Mouse (Mus musculus): Measurements from ENCODE around the gene Atp2c1. TPM values are rescaled to one million over a fixed set of nuclear protein-coding genes. Genes with fewer than 3 reads are reported as not detected.
A peak's percentile ranks its signal among the peaks of the same experiment; 100 is the strongest.

The Atp2c1 gene
- polyA plus RNA-seq, 1 experiment: 74.5 TPM

DNA sequence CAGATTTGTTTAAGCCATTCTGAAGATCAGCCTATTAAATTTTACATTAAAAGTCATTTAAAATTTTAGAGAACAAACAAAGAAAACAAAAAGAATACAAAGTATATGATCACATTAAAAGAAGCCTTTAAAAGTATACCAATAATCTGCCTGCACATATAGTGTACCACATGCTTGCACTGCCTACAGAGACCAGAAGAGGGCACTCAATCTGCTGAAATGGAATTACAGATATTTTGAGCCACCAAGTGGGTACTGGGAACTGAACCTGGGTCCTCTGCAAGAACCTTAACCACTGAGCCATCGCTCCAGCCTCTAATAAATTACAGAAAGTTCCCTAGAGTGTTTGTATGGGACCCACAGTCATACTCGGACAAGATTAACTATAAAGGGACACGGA, 59.3 kb downstream of the Atp2c1 start:
- 96% methylated on average over 3 of the region's 3 CpGs for WGBS
- TF ChIP-seq CTCF (IDR thresholded peaks at IDR 0.05; ENCODE audit: insufficient read depth, low read length): no peak
- TF ChIP-seq POLR2A (IDR thresholded peaks at IDR 0.05; ENCODE audit: borderline replicate concordance, extremely low read depth, low read depth, low read length): no peak
- Histone ChIP-seq H3K4me3 (replicated peaks; ENCODE audit: extremely low read depth, low read depth, low read length) (no peak overlapping the region), H3K4me1 (ENCODE audit: control insufficient read depth, insufficient read depth, low read length) (no peaks in the 10 kb centered on the region; the same call in 1 of the 2 replicates)
- no peak for DNase-seq

DNA sequence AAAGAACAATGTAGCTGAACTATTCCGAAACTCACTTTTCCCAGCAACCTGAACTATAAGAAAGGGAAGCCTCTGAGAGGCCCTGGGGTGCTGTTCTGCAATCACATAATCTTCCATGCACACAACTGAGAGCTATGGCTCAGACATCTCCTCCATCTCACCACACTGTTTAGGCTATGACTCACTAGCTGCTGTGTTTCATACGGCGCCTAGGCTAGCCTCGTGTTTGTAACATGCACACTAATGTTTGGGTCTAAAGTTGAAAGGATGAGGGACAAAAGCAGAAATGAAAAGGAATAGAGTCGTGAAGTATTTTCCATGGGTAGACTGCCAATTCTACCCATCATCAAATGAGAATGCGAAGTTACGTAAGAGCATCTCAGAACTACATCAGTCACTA, 65.6 kb downstream of the Atp2c1 start:
- TF ChIP-seq CTCF (IDR thresholded peaks at IDR 0.05; ENCODE audit: insufficient read depth, low read length) (no peak), POLR2A (IDR thresholded peaks at IDR 0.05; ENCODE audit: borderline replicate concordance, extremely low read depth, low read depth, low read length) (no peak)
- no peak for DNase-seq
- Histone ChIP-seq H3K4me3 (replicated peaks; ENCODE audit: extremely low read depth, low read depth, low read length) (no peak overlapping the region), H3K4me1 (ENCODE audit: control insufficient read depth, insufficient read depth, low read length) (no peaks in the 10 kb centered on the region)
- 87% methylated on average over 7 of the region's 7 CpGs for WGBS

DNA sequence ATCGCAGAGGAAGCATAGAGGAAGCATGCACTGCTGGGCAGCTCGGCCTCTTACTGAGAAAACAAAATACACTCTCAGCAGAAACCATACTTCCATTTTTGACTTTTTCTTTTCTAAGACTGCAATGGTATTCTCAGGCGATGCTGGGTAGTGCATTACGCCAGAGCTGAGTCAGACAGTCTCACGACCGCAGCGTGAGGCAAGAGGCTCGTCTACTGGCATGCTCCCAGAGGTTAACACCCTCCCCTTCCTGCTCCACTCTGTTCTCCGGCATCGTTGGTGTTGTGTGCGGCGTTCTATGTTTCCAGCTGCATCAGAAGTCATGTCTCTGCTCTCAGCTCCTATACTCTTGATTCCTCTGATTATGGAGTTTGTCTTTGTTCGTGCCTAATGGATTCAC, 68.1 kb downstream of the Atp2c1 start:
- no peak for TF ChIP-seq POLR2A (IDR thresholded peaks at IDR 0.05; ENCODE audit: borderline replicate concordance, extremely low read depth, low read depth, low read length)
- TF ChIP-seq CTCF (IDR thresholded peaks at IDR 0.05; ENCODE audit: insufficient read depth, low read length): no peak
- Histone ChIP-seq H3K4me3 (replicated peaks; ENCODE audit: extremely low read depth, low read depth, low read length) (no peak overlapping the region), H3K4me1 (ENCODE audit: control insufficient read depth, insufficient read depth, low read length) (no peaks in the 10 kb centered on the region)
- no peak for DNase-seq
- WGBS: 66% methylated on average over 13 of the region's 13 CpGs

DNA sequence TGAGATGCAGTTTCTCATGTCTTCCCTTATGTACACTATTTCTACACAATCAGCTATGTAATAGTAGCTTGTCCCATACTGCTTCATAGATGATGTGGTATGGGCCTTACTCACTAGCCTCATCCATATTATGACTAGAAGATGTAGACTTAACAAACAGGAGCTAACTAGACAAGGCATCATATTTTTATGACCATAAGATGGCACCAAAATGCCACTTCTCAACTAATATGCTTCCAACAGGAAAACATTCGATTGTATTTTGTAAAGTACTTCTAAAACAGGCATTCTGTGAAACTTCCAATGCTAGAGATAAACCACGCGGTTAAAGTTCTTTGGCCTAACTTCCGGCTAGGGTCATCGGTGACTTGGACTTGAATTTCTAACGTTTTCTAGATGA, 118.6 kb downstream of the Atp2c1 start:
- no peak for DNase-seq
- TF ChIP-seq CTCF (IDR thresholded peaks at IDR 0.05; ENCODE audit: insufficient read depth, low read length) (no peak), POLR2A (IDR thresholded peaks at IDR 0.05; ENCODE audit: borderline replicate concordance, extremely low read depth, low read depth, low read length) (no peak)

DNA sequence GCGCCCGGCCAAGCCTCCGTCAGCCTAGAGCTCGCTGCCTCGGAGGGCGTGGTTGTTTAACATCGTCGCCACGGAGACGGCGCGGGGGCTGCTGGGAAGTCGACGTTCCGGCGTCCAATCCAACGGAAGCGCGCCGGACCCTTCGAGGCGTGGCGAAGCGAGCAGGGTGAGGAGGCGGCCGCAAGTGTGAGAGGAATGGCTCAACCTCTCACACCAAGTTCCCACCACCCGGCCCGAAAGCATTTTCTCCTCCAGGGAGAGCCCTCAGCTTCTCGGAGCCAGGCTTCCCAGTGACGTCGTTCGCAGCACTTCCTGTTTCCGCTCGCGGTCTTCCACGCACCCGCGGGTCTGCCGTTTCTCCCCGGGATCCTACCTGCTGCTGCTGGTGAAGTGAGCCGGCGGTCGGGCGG, 131.9 kb downstream of the Atp2c1 start, which contains the start of the genes Aste1 and Nek11:
Gene Aste1, plus strand, starts transcription at position 175 of the 410 bp plus-strand sequence.
Gene Nek11, minus strand, starts transcription at position 307 of the 410 bp plus-strand sequence.
- H3K4me3 ChIP-seq (replicated peaks; ENCODE audit: extremely low read depth, low read depth, low read length): peak within 1 kb of the TSS; percentile 76
- peak; percentile 95 for DNase-seq
- peaks cover 2% of the 10 kb centered on the region for H3K4me1 ChIP-seq (ENCODE audit: control insufficient read depth, insufficient read depth, low read length)
- WGBS: under 1% methylated on average over 44 of the region's 44 CpGs
- TF ChIP-seq POLR2A (IDR thresholded peaks at IDR 0.05; ENCODE audit: borderline replicate concordance, extremely low read depth, low read depth, low read length): peak; percentile 7; the same call in 1 of the 2 replicates
- no peak for TF ChIP-seq CTCF (IDR thresholded peaks at IDR 0.05; ENCODE audit: insufficient read depth, low read length)

More for the DNA sequence above, 118.6 kb downstream of the Atp2c1 start:
- H3K4me3 ChIP-seq (replicated peaks; ENCODE audit: extremely low read depth, low read depth, low read length): no peak overlapping the region
- 92% methylated on average over 6 of the region's 6 CpGs for WGBS
- no peaks in the 10 kb centered on the region for H3K4me1 ChIP-seq (ENCODE audit: control insufficient read depth, insufficient read depth, low read length)

DNA sequence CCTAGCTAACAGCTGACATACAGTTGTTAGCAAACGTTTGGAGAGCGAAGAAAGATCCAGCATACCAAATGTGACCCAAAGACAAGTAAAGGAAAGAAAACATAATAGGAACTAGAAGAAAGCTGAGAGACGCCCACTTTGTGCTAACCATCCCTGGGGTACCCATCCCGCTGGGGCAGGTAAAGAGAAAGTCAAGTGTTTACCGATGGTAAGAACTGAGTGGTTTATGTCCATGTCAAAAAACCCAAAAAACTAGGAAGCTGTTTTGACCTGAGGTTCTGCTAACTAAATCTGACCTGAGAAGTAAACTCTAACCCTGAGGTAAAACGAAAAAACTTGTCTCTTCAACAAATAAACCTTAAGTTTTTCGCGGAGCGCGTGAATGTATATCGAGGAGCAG, 132.4 kb downstream of the Atp2c1 start:
- WGBS: 13% methylated on average over 11 of the region's 11 CpGs
- TF ChIP-seq CTCF (IDR thresholded peaks at IDR 0.05; ENCODE audit: insufficient read depth, low read length) (no peak), POLR2A (IDR thresholded peaks at IDR 0.05; ENCODE audit: borderline replicate concordance, extremely low read depth, low read depth, low read length) (no peak)
- H3K4me1 ChIP-seq (ENCODE audit: control insufficient read depth, insufficient read depth, low read length): peaks cover 2% of the 10 kb centered on the region

DNA sequence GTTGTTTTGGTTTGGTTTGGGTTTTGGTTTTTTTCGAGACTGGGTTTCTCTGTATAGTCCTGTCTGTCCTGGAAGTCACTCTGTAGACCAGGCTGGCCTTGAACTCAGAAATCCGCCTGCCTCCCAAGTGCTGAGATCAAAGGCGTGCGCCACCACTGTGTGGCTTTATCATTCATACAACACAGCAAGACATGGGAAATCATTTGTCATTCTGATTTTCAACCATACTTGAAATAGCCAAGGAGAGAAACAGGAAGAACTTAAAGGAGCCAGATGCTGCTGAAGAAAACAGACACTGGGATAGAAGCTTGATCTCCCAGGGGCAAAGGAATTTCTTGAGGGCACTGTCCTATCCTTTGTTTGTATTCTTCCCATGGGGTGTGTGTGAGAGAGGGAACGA, 136.5 kb downstream of the Atp2c1 start:
- DNase-seq: no peak
- TF ChIP-seq POLR2A (IDR thresholded peaks at IDR 0.05; ENCODE audit: borderline replicate concordance, extremely low read depth, low read depth, low read length): no peak
- no peak for TF ChIP-seq CTCF (IDR thresholded peaks at IDR 0.05; ENCODE audit: insufficient read depth, low read length)
- H3K4me3 ChIP-seq (replicated peaks; ENCODE audit: extremely low read depth, low read depth, low read length): no peak overlapping the region
- no peaks in the 10 kb centered on the region for H3K4me1 ChIP-seq (ENCODE audit: control insufficient read depth, insufficient read depth, low read length)
- 49% methylated on average over 4 of the region's 5 CpGs for WGBS

More for the DNA sequence above, 132.4 kb downstream of the Atp2c1 start:
- H3K4me3 ChIP-seq (replicated peaks; ENCODE audit: extremely low read depth, low read depth, low read length): peak overlapping the region; percentile 52
- DNase-seq: no peak

DNA sequence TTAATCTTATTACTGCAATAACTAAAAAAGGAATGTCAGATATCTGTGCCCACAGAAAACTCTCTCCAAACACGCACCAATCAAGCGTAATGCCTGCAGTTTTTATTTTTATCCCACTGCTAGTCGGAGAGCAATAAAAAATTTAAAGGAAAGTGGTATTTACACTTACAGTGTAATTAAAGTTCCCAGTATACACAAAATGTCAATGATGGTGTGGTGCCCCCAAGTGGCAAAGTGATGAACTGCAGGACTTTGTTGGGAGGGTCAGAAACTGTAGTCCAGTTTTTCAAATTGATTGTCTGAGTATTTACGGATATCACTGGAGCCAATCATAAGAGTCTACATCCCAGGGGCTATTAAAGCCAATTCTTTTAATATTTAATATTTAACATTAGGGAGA, 137.8 kb downstream of the Atp2c1 start:
- TF ChIP-seq CTCF (IDR thresholded peaks at IDR 0.05; ENCODE audit: insufficient read depth, low read length) (peak; percentile 50; the same call in 1 of the 2 replicates), POLR2A (IDR thresholded peaks at IDR 0.05; ENCODE audit: borderline replicate concordance, extremely low read depth, low read depth, low read length) (no peak)
- 9% methylated on average over 4 of the region's 4 CpGs for WGBS
- H3K4me3 ChIP-seq (replicated peaks; ENCODE audit: extremely low read depth, low read depth, low read length): no peak overlapping the region
- H3K4me1 ChIP-seq (ENCODE audit: control insufficient read depth, insufficient read depth, low read length): no peaks in the 10 kb centered on the region
- peak; percentile 67 for DNase-seq

DNA sequence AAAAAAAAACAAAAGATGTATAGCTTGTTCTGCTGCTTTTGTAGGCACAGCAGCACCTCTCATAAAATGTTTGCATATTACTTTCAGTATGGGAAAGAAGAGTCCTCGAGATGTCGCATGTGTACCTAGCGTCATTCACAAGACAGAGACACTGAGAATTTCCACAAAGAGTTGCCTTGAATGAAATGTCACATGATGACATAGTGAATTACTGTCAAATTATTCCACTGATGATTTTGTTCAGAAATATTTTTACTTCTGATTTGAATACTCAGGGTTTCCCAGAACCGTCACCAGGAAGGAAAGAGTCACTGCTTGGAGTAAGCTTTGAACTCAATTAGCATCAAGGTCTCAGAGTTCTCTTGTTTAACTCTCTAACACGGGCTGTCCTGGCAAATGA, 139.7 kb downstream of the Atp2c1 start:
- no peak overlapping the region for H3K4me3 ChIP-seq (replicated peaks; ENCODE audit: extremely low read depth, low read depth, low read length)
- TF ChIP-seq POLR2A (IDR thresholded peaks at IDR 0.05; ENCODE audit: borderline replicate concordance, extremely low read depth, low read depth, low read length): no peak
- no peak for TF ChIP-seq CTCF (IDR thresholded peaks at IDR 0.05; ENCODE audit: insufficient read depth, low read length)
- no peaks in the 10 kb centered on the region for H3K4me1 ChIP-seq (ENCODE audit: control insufficient read depth, insufficient read depth, low read length)
- 63% methylated on average over 5 of the region's 5 CpGs for whole genome bisulfite sequencing
- no peak for DNase-seq

DNA sequence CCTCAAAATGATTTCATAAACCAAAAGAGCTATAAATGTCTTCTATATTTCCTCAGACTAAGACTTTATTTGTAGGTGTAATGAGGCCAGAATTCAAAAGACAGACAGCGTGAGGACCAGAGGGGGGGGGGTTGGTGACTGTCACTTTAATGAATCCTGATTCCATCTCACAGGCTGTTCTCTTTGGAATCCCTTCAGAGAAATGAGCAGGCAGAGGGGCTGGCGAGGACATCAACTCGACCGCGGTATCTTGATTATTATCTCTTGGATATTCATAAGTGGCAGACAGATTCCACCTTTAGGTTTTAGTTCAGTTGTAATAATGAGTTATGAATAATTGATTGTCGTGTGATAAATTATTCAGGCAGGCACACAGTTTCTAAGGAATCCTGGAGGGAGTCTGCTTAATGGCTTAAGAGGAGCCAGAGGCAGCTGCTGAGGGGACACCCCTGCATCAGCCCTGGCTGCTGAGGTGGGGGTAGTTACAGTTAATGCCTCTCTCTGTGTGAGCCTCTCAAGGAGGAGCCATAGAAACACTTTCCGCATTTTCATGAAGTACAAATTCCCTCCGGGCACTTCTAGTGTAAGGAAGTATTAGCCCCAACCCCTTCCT, 147.5 kb downstream of the Atp2c1 start:
- Histone ChIP-seq H3K4me3 (replicated peaks; ENCODE audit: extremely low read depth, low read depth, low read length) (no peak overlapping the region), H3K4me1 (ENCODE audit: control insufficient read depth, insufficient read depth, low read length) (no peaks in the 10 kb centered on the region)
- no peak for DNase-seq
- WGBS: 74% methylated on average over 8 of the region's 8 CpGs
- TF ChIP-seq CTCF (IDR thresholded peaks at IDR 0.05; ENCODE audit: insufficient read depth, low read length) (no peak), POLR2A (IDR thresholded peaks at IDR 0.05; ENCODE audit: borderline replicate concordance, extremely low read depth, low read depth, low read length) (no peak)

All from lung, adult 2 months (tissue).